Mouse (Mus musculus) mature B cell (primary cell): ENCODE results near the gene Car9.
"Not testable (repeated sequence)": the region's sequence is repeated elsewhere in the genome, so short reads cannot be mapped to it uniquely, and the experiment has no call there.

Source experiments
- in situ Hi-C: fragments of 300-500 bp; cut with MboI; formaldehyde crosslinking; loops from 2 replicates; pipeline ENCODE4 v1.14.3; 2019

Car9 gene

DNA sequence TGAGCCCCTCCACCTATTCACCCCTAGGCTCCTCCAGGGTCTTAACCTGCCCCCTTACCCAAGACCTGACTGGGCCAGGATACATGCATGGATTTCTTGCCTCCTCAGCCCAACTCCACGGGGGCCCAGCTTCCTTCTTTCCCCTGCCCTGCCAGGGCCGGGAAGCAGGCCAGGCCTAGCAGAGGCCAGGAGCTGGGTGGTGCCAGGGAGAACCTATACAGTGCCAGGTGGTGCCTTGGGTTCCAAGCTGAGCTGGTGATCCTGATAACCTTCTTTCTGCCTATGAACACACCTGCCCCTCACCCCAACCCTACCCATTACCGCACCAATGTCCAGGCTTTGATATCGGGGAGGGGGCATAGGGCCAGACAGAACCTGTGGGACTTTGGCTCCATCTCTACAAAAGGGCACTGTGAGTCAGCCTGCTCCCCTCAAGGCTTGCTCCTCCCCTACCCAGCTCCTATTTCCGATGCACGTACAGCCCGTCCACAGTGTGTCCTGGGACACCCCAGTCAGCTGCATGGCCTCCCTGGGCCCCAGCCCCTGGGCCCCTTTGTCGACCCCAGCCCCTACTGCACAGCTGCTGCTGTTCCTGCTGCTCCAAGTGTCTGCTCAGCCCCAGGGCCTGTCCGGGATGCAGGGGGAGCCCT lies at the start of gene Car9:
Car9 (plus strand) TSS at position 431 of the 650 bp plus-strand sequence.
- in situ Hi-C loops = no loop called here

DNA sequence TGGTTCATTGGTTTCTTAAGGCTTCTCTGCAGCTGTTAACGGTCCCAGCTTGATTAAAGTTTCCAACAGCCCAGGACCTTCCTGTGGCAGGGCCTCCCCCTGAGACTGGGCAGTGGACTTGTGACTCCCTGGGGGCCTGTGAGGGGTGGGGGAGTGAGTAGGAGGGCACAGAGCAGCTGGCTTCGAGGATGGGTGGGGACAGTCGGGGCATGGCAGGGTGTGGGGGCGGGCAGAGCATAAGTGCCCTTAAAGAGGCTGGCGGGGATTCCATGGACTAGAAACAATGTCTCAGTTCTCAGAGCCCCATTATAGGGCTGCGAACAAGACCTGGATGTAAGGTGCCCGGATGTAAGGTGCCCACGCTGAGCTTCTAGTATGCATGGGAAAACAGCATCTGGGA lies 49.6 kb upstream of the Car9 start:
- in situ Hi-C loops = no loop called here

DNA sequence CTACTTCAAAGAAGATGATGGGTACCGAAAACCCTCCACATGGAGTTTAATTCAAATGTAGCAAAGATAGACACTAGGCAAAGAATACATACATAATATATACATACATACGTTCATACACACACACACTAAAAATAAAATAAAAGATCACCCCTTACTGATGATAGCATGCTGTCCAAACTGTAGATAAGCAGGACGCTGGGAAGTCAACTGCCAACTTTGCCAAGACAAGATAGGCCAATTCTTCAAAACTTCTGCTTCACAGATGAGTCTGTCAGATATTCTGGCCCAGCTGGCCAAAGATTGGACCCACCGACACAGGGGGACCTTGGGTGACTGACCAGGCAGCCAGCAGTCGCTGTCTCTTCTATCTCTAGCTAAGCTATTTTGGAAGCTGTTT lies 43.7 kb upstream of the Car9 start:
- in situ Hi-C loops = no loop called here

DNA sequence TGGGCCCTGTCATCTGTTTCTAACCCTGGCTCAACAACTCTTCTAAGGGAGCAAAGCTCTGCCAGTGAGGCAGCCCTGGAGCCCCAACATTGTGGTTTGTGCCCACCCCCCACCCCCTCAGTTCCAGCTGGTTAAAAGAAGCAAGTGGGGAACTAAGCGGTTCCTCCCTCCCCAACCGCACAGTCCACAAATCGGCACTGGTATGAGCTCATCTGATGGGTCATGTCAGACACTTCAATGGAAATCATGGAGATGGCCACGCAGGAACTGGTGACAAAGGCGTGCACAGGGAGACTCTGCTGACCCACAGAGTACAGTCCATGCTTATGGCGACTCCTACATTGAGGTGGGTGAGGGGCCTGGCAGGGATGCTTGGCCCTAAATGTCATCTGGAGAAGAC lies 40.8 kb upstream of the Car9 start:
- in situ Hi-C loops = no loop called here

DNA sequence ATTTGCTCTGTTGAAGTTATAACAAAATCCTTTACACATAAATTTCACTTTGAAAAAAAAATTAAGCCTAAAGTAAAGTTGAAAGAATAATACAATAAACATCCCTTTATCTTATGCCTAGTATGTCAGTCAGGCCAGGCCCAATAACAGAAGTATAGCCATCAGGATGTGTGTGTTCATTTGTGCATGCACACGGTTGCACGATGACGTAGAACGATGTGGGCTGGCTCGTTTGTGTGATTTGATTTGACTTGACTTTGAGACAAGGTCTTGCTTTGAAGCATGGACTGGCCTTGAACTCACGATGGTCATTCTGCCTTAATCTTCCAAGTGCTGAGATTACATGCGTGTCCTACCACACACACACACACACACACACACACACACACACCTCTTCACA lies 39.9 kb upstream of the Car9 start:
- in situ Hi-C loops = no loop called here

DNA sequence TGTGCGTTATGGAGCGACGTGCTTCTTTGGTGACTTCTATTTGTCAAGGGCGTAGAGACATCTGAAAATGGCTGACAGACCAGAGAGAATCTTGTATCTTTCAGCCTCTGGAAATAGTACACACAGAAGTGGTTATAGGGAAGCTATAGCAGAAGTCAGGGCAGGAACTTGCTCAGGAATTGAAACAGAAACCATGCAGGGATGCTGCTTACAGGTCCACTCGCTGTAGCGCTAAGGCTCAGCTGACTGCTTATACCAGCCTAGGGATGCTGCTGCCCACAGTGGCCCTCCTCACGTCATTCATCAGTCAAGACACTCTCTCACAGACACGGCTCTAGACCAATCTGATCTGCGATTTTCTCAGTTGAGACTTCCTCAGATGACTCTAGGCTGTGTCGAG lies 36.5 kb upstream of the Car9 start:
- in situ Hi-C loops = no loop called here

DNA sequence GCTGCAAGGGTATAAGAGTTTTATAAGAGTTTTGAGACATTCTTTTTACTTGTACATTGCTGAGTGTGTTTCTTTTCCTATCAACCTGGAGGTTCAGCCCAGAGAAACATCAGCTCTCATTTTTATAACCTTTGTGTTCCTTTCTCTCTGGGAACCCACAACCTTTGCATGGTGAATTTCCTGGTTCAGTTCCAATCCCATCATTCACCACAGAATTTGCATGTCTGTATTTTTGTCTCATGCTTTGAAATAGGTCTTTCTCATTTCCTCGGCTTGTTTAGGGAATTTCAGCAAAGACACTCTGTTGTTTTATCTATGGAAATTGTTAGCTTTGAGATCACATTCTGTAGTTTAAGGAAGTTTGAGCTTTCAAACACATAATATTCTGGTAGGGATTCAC lies 33.1 kb upstream of the Car9 start:
- in situ Hi-C loops = no loop called here

DNA sequence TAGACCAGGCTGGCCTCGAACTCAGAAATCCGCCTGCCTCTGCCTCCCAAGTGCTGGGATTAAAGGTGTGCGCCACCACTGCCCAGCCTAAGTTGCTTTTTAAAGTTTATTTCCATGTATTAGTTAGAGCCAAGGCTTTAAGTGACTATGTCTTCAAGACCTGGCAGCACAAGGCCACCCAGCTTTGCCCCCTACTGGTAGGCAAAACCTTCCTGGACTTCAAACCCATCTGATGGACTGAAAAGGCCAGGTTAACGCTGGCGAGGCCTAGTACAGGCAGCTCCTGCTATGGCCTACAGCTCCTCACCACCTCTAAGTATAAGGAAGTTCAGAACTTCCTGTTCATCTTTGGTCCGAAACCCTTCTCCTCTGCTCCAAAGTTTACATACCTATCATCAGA lies 30.2 kb upstream of the Car9 start:
- in situ Hi-C loops = no loop called here

DNA sequence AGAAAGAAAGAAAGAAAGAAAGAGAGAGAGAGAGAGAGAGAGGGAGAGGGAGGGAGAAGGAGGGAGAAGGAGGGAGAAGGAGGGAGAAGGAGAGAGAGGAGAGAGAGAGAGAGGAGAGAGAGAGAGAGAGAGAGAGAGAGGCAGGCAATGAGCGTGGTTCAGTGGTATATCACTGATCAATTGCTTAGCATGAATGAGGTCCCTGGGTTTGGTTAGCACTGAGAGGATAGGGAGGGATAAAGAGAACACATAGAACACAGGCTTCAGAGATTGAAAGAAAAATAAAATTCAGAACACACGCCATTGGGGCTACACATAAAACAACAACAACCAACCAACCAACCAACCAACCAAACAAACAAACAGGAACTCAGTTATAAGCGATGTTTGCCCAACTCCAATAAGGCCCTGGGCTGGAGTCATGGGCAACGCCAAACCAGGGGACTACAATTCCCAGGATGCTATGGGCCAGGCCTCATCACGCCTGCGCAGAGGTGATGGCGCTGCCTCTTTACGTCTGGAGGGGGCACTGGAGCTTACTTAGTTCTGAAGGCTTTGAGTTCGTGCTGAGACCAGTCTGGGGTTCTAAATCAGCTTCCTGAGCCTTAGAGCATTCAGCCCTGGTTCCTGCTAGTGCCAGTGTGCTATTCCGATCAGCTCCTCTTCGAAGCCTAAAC lies 28.8 kb upstream of the Car9 start:
- in situ Hi-C loops = no loop called here

DNA sequence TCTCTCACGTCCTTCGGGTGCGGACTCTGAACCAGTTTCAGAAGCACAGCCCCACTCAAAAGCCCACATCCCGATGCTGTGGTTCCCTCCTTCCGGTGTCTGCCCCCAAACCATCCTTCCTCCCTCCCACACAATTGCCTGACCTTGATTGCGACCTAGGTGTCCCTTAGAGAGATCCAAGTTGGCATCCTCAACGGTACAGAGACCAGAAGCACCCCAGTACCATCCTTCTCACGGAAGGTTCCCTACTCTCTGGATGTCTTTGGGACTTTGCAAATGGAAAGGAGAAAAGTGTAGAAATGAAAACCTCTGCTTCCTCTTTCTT lies 28.3 kb upstream of the Car9 start:
- in situ Hi-C loops = no loop called here

DNA sequence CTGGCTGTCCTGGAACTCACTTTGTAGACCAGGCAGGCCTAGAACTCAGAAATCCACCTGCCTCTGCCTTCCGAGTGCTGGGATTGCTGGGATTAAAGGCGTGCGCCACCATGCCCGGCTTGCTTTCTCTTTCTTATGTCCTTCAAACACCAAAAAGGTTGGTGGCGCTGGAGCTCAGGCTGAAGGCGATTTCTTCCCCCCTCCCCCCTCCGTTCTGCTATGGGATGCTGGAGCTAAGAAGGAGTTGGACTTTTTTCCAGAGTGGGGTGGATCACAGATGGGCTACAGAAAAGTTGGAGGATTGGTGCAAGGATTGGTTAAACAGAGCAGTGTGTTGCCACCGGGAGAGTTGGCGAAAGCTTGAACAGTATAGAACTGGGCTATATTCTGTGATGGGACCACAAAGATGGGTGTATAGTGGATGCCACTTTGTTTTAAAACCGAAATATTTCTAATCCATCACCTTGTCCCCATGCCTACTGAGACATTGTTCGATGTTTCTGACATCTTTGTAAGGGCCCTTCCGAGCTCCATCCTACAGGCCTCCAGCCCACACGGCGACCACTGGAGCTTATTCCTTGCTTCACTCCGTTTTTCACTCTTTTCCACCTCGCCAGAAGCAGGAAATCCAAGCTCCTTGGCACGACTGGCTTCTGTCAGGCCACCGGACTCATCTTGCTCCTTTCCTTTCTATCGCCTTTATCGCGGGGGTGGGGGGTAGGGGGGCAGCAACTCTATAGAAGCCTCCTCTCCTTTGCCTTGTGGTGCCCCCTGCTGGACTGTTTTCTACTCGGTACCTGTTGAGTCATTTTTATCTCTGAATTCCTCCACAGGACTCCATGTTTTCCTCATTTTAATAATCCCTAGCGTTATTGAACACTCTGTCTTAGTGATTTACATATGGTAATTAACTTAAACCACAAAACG lies 27.6 kb upstream of the Car9 start:
- in situ Hi-C loops = no loop called here

DNA sequence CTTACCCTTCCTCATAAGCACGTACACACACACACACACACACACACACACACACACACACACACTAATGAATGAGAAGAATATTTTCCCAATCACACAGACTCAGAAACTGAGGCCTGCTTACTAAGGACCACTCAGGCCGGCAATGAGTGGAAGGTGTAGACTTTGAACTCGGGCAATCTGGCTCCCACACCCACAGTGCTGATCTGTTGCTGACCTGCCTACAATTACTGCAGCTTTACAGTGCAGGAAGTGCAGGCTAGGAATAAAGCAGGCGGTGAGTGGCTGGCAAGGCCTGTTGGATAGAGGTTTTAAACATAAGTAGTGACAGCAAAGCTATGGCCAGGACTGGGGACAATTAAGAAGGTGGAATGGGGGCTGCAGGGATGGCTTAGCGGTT lies 25.8 kb upstream of the Car9 start:
- in situ Hi-C loops = loop anchor here (5.0 kb wide), 1 partner anchor 39 kb away; the partner anchor contains the start of gene Tesk1

DNA sequence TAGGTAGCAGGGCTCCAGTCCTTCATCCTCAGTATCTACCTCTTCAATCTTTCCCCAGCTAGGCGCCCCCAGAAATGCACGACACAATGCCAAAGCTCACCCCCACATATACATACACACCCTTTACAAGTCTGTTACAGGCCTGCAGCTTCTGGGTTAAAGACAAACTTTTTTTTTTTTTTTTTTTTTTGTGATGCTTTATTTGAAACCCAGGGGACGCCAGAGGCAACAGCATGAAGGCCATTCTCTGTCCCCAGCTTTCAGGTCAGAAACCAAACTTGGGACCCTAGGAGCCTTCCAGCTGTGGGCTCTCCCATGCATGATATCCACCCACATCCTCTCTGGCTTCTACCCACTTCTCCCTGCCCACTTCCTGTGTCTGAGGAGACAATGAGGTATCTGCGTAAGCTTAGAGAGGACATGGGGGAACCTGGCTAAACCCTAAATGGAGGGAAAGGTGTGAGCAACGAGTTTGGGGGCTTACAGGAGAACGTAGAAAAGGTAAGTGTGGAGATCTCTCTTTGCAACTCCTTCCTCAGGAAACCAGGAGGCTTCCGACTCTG lies 24.8 kb upstream of the Car9 start:
- in situ Hi-C loops = loop anchor here (5.0 kb wide), 1 partner anchor 40 kb away; the partner anchor contains the start of gene Tesk1

DNA sequence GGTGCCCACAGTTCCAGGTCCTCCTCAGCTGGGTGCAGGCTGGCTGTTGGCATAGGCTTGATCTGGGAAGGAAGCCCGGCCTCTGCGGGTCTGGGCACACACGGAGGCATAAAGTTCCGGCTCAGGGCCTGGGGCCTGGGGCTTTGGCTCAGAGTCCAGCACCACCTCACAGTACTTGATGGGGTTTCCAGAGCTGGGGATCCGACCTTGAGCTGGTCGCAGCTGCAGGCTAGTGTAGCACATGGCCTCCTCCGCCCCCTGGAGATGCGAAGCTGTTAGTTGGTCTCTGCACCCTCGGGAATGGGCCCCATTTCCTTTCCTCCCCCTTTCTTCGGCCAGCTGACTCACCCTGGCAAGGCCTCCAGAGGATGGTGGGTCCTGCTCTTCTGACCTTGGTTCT lies 24.2 kb upstream of the Car9 start:
- in situ Hi-C loops = loop anchor here (5.0 kb wide), 1 partner anchor 40 kb away; the partner anchor contains the start of gene Tesk1

DNA sequence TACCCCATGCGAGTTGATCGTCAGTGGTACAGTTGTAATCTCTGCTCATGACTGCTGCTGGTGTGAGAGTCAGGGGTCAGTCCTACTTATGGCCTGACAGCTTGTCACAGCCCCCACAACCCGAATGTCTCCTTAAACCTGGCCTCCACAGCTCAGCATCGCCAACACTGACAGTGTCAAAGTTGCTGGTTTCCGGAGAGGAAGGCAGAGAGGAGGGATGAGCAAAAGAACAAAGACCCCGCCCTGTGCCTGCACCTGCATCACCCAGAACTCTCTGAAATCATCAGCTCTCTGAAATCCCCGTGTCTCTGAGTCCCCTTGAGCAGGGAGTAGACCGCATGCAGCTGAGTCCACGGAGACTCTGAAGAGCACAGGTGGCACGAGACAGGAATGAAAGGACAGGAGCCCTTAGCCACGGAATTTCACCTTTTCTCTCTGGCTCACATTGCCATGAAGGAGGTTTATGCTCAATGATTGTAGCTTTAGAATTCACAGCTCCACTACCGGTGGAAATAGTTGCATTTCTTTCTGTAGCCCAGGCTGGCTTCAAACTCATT lies 23.2 kb upstream of the Car9 start, which contains the start of gene Sit1:
Sit1 (minus strand) TSS at position 200 of the 557 bp plus-strand sequence.
- in situ Hi-C loops = loop anchor here (5.0 kb wide), 1 partner anchor 41 kb away; the partner anchor contains the start of gene Tesk1

DNA sequence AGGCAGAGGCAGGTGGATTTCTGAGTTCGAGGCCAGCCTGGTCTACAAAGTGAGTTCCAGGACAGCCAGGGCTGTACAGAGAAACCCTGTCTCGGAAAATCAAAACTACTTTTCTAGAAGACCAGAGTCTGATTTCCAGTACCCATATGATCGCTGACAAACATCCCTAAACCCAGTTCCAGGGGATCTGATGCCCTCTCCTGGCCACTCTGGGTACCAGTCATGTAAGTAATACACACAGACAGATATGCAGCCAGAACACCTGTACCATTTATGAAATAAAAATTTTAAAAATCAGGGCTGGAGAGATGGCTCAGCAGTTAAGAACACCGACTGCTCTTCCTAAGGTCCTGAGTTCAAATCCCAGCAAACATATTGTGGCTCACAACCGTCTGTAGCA lies 21.1 kb upstream of the Car9 start:
- in situ Hi-C loops = not testable (repeated sequence)

DNA sequence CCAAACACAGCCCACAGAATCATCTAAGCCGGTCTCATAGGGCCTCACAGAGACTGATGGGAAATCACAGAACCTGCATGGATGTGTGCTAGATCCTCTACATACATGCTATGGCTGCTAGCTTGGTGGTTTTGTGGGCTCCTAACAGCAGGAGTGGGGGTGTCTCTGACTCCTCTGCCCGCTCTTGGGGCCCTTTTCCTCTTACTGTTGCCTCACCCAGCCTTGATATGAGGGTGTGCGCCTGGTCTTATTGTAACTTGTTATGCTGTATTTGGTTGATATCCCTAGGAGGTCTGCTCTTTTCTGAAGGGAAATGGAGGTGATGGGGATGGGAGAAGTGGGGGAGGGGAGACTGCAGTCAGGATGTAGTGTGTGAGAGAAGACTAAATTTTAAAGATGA lies 17.2 kb upstream of the Car9 start:
- in situ Hi-C loops = no loop called here

DNA sequence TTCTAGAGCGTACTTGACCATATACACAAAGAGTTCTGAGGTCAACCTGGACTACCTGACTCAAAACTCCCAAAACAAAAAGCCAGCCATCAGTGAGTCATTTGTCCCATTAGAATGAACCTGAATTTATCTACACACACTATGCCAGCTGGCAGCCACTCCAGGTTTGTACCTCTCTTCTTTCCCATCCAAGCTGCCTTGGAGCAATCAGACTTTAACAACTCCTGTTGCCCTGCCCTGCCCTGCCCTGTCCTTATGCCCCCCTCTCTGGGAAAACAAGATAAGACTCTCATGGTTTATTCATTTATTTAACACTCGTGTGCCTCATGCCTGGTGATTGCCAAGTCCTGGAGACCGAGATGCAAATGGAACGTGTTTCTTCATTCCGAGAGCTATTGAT lies 16.0 kb upstream of the Car9 start:
- in situ Hi-C loops = no loop called here

DNA sequence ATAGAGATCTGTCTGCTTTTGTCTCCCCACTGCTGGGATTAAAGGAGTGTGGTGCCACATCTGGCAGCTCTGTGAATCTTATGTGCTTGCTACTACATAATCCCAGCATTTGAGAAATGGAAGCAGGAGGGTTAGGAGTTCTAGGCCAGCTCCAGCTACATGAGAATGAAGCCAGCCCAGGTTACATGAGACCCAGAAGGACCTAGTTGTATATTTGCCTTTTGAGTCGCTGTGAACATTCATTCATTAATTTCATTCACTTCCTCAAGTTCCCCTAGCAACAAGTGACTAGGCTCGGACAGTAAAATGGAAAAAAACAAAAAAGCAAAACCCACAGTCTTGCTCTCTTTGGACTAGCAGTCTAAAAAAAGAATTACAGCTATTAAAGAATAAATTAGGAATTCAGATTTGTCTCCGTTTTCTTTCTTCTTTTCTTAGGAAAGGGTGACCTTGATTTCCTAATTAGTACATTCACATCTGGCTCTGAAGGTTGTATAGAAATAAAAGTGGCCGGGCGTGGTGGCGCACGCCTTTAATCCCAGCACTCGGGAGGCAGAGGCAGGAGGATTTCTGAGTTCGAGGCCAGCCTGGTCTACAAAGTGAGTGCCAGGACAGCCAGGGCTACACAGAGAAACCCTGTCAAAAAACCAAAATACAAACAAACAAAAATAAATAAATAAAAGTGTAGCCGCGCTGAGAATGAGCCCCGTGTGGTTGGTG lies 14.5 kb upstream of the Car9 start:
- in situ Hi-C loops = no loop called here

DNA sequence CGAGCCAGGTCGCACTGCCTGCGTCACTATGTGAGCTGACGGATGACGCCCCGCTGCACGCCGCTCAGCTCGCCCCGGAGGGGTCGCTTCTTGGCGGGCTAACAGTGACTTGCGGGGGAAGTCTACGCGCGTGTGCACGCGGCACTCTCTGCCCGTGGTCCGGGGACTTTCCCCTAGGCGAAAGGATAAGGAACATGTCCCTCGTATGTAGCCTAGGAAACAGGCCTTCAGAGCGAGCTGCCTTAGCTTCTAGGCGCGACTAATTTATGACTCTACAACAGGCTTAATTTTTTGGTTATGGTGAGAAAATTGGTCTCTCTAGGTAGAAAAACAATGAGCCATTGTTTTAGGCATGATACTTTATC lies 14.0 kb upstream of the Car9 start, which contains the start of gene Ccdc107:
Ccdc107 (plus strand) TSS at position 80 of the 365 bp plus-strand sequence.
- in situ Hi-C loops = no loop called here

DNA sequence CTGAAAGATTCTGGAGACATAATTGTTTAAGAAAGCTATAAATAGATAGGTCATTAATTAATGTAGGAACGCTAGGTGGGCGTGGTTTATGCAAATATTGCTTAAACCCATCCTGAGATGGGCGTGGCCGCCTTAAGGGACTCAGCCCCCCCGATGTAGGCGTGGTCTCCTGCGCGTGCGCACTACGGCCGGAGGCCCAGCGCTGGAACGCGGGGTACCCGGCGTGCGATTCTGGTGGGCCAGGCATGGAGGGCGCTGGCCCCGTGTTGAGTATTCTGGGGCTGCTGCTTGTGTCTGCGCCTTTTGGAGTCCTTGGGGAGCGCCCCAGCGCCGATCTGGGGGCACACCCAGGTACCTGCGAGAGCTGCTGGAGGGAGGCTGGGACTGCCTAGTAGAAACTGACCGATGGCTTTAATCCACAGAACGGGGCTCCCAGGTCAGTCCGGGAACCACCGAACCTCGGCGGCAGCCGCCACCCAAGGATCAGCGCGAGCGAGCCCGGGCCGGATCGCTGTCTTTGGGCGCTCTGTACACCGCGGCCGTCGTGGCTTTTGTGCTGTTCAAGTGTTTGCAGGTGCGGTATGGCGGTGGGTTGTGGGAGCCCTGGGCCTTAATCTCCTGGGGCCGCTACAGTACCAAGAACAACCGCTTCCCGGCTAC lies 13.4 kb upstream of the Car9 start:
- in situ Hi-C loops = no loop called here
